Mouse (Mus musculus): ENCODE results near the gene Rnaset2a.
"Not testable (repeated sequence)": the region's sequence is repeated elsewhere in the genome, so short reads cannot be mapped to it uniquely, and the experiment has no call there.

- not testable (repeated sequence) for TF ChIP-seq POLR2A (IDR thresholded peaks at IDR 0.05; ENCODE audit: low read depth, low read length); CTCF (IDR thresholded peaks at IDR 0.05; ENCODE audit: borderline replicate concordance, insufficient read depth, low read length)
These were observed 18.6 kb upstream of the Rnaset2a start for GRCm38 (mm10) chr17:8166454-8166853.

Data from embryonic fibroblast, embryonic 13.5 days (primary cell).